Mouse (Mus musculus): ENCODE measurements around the gene Olfr1411. TPM values are rescaled to one million over a fixed set of nuclear protein-coding genes. Genes with fewer than 3 reads are reported as not detected.
A peak's percentile ranks its signal among the peaks of the same experiment; 100 is the strongest.

Gene Olfr1411
- total and polyA plus RNA-seq, 3 experiments: not detected

- WGBS: 64% methylated on average over 6 of the region's 6 CpGs
Measured at GRCm38 (mm10) chr1:92640393-92640792, 46.2 kb downstream of the Olfr1411 start.

GRCm38 (mm10) chr1:92641514-92642272, 47.5 kb downstream of the Olfr1411 start, which contains the start of gene Cops9:
Gene Cops9, minus strand, starts transcription at chr1:92641985.
- TF ChIP-seq POLR2A (IDR thresholded peaks at IDR 0.05; ENCODE audit: insufficient read depth, low read depth, low read length): peak; percentile 74
- no peak for TF ChIP-seq CTCF (IDR thresholded peaks at IDR 0.05)
- Histone ChIP-seq H3K36me3 (ENCODE audit: control insufficient read depth, insufficient read depth, low read length) (no peaks in the 10 kb centered on the region), H3K27ac (peak within 1 kb of the TSS; percentile 83), H3K9ac (ENCODE audit: low read depth, low read length) (peak within 1 kb of the TSS; percentile 91), H3K27me3 (ENCODE audit: control insufficient read depth, insufficient read depth, low read length) (no peaks in the 10 kb centered on the region), H3K79me2 (replicated peaks; ENCODE audit: control insufficient read depth, insufficient read depth, low read length) (no peaks in the 10 kb centered on the region), H3K4me1 (ENCODE audit: control insufficient read depth, insufficient read depth, low read length) (peaks cover 8% of the 10 kb centered on the region), H3K4me3 (peak within 1 kb of the TSS; percentile 79)
- peak; percentile 91 to 93 for DNase-seq
- 2% methylated on average over 50 of the region's 50 CpGs for WGBS
- intact Hi-C loops (cut with DNase I): no loop called here

More at GRCm38 (mm10) chr1:92640393-92640792, 46.2 kb downstream of the Olfr1411 start:
- H3K4me1 ChIP-seq (ENCODE audit: control insufficient read depth, insufficient read depth, low read length): peaks cover 8% of the 10 kb centered on the region
- DNase-seq: peak in 1 of 2 experiments; percentile 13
- no peak overlapping the region for H3K4me3 ChIP-seq
- no peaks in the 10 kb centered on the region for H3K36me3 ChIP-seq (ENCODE audit: control insufficient read depth, insufficient read depth, low read length)
- no peak overlapping the region for H3K27ac ChIP-seq
- intact Hi-C loops (cut with DNase I): no loop called here
- no peaks in the 10 kb centered on the region for H3K27me3 ChIP-seq (ENCODE audit: control insufficient read depth, insufficient read depth, low read length)
- TF ChIP-seq POLR2A (IDR thresholded peaks at IDR 0.05; ENCODE audit: insufficient read depth, low read depth, low read length) (no peak), EP300 (IDR thresholded peaks at IDR 0.05; ENCODE audit: insufficient read depth, low read depth, low read length) (no peak), CTCF (IDR thresholded peaks at IDR 0.05) (no peak)
- no peak overlapping the region for H3K9ac ChIP-seq (ENCODE audit: low read depth, low read length)
- no peaks in the 10 kb centered on the region for H3K79me2 ChIP-seq (replicated peaks; ENCODE audit: control insufficient read depth, insufficient read depth, low read length)

- Histone ChIP-seq H3K4me3 (no peak overlapping the region), H3K4me1 (ENCODE audit: control insufficient read depth, insufficient read depth, low read length) (peaks cover 10% of the 10 kb centered on the region), H3K36me3 (ENCODE audit: control insufficient read depth, insufficient read depth, low read length) (no peaks in the 10 kb centered on the region), H3K27me3 (ENCODE audit: control insufficient read depth, insufficient read depth, low read length) (no peaks in the 10 kb centered on the region), H3K79me2 (replicated peaks; ENCODE audit: control insufficient read depth, insufficient read depth, low read length) (no peaks in the 10 kb centered on the region), H3K27ac (no peak overlapping the region), H3K9ac (ENCODE audit: low read depth, low read length) (no peak overlapping the region)
- WGBS: 73% methylated on average over 4 of the region's 4 CpGs
- DNase-seq: peak in 1 of 2 experiments; percentile 9
- TF ChIP-seq EP300 (IDR thresholded peaks at IDR 0.05; ENCODE audit: insufficient read depth, low read depth, low read length): no peak
- no peak for TF ChIP-seq POLR2A (IDR thresholded peaks at IDR 0.05; ENCODE audit: insufficient read depth, low read depth, low read length)
- no peak for TF ChIP-seq CTCF (IDR thresholded peaks at IDR 0.05)
- intact Hi-C loops (cut with DNase I): no loop called here
Measured at GRCm38 (mm10) chr1:92643691-92644090, 49.5 kb downstream of the Olfr1411 start.

- DNase-seq: peak in 1 of 2 experiments; percentile 9
- H3K79me2 ChIP-seq (replicated peaks; ENCODE audit: control insufficient read depth, insufficient read depth, low read length): no peaks in the 10 kb centered on the region
- no peak overlapping the region for H3K27ac ChIP-seq
- no peak overlapping the region for H3K9ac ChIP-seq (ENCODE audit: low read depth, low read length)
- H3K27me3 ChIP-seq (ENCODE audit: control insufficient read depth, insufficient read depth, low read length): no peaks in the 10 kb centered on the region
- no peak overlapping the region for H3K4me3 ChIP-seq
- intact Hi-C loops (cut with DNase I): no loop called here
- peaks cover 10% of the 10 kb centered on the region for H3K4me1 ChIP-seq (ENCODE audit: control insufficient read depth, insufficient read depth, low read length)
- 77% methylated on average over 5 of the region's 5 CpGs for WGBS
- TF ChIP-seq POLR2A (IDR thresholded peaks at IDR 0.05; ENCODE audit: insufficient read depth, low read depth, low read length) (no peak), EP300 (IDR thresholded peaks at IDR 0.05; ENCODE audit: insufficient read depth, low read depth, low read length) (no peak), CTCF (IDR thresholded peaks at IDR 0.05) (no peak)
- no peaks in the 10 kb centered on the region for H3K36me3 ChIP-seq (ENCODE audit: control insufficient read depth, insufficient read depth, low read length)
Measured at GRCm38 (mm10) chr1:92644916-92645315, 50.7 kb downstream of the Olfr1411 start.

- Histone ChIP-seq H3K4me3 (no peak overlapping the region), H3K79me2 (replicated peaks; ENCODE audit: control insufficient read depth, insufficient read depth, low read length) (no peaks in the 10 kb centered on the region), H3K27ac (no peak overlapping the region), H3K36me3 (ENCODE audit: control insufficient read depth, insufficient read depth, low read length) (no peaks in the 10 kb centered on the region), H3K9ac (ENCODE audit: low read depth, low read length) (no peak overlapping the region), H3K4me1 (ENCODE audit: control insufficient read depth, insufficient read depth, low read length) (peaks cover 5% of the 10 kb centered on the region), H3K27me3 (ENCODE audit: control insufficient read depth, insufficient read depth, low read length) (no peaks in the 10 kb centered on the region)
- TF ChIP-seq CTCF (IDR thresholded peaks at IDR 0.05) (no peak), POLR2A (IDR thresholded peaks at IDR 0.05; ENCODE audit: insufficient read depth, low read depth, low read length) (no peak), EP300 (IDR thresholded peaks at IDR 0.05; ENCODE audit: insufficient read depth, low read depth, low read length) (no peak)
- DNase-seq: no peak
- intact Hi-C loops (cut with DNase I): loop anchor here (2.0 kb wide), 1 partner anchor 29 kb away; the partner anchor contains the start of gene Olfr12
- WGBS: 55% methylated on average over 2 of the region's 2 CpGs
Measured at GRCm38 (mm10) chr1:92646111-92646510, 51.9 kb downstream of the Olfr1411 start.

GRCm38 (mm10) chr1:92646601-92647000, 52.4 kb downstream of the Olfr1411 start:
- peaks cover 5% of the 10 kb centered on the region for H3K4me1 ChIP-seq (ENCODE audit: control insufficient read depth, insufficient read depth, low read length)
- H3K9ac ChIP-seq (ENCODE audit: low read depth, low read length): no peak overlapping the region
- no peaks in the 10 kb centered on the region for H3K79me2 ChIP-seq (replicated peaks; ENCODE audit: control insufficient read depth, insufficient read depth, low read length)
- 71% methylated on average over 7 of the region's 7 CpGs for WGBS
- no peak overlapping the region for H3K4me3 ChIP-seq
- no peaks in the 10 kb centered on the region for H3K36me3 ChIP-seq (ENCODE audit: control insufficient read depth, insufficient read depth, low read length)
- H3K27ac ChIP-seq: no peak overlapping the region
- no peaks in the 10 kb centered on the region for H3K27me3 ChIP-seq (ENCODE audit: control insufficient read depth, insufficient read depth, low read length)
- DNase-seq: no peak
- intact Hi-C loops (cut with DNase I): loop anchor here (2.0 kb wide), 1 partner anchor 30 kb away; the partner anchor contains the start of gene Olfr12
- TF ChIP-seq EP300 (IDR thresholded peaks at IDR 0.05; ENCODE audit: insufficient read depth, low read depth, low read length) (no peak), POLR2A (IDR thresholded peaks at IDR 0.05; ENCODE audit: insufficient read depth, low read depth, low read length) (no peak), CTCF (IDR thresholded peaks at IDR 0.05) (no peak)

All from heart, adult 2 months (tissue).